Mouse (Mus musculus) kidney, postnatal 0 days (tissue): ENCODE data around the gene Dnajb5. TPM values are rescaled to one million over a fixed set of nuclear protein-coding genes. Genes with fewer than 3 reads are reported as not detected.

Source experiments
- ATAC-seq: fragments of 200-750 bp; cut with Nextera tagmentation; replicated peaks from 2 replicates; pipeline ENCODE4 v1.8.0; 2017; ENCODE audit warnings: low read depth, moderate number of reproducible peaks, moderate TSS enrichment, moderate library complexity; ENCODE audit not compliant: low FRiP score
- DNase-seq: peaks from one replicate; pipeline ENCODE4 v3.0.0-alpha.2; 2016; ENCODE audit warnings: low spot score
- H3K27ac ChIP-seq: fragments of 300-500 bp; sonication (generic); 2 replicates; pipeline ENCODE4 v1.5.1; 2014; ENCODE audit warnings: mild to moderate bottlenecking
- H3K27me3 ChIP-seq: fragments of 300-500 bp; sonication (generic); 2 replicates; pipeline ENCODE4 v1.6.1; 2014; ENCODE audit warnings: low read length, mixed read lengths; ENCODE audit not compliant: insufficient read depth
- H3K36me3 ChIP-seq: fragments of 300-500 bp; sonication (generic); 2 replicates; pipeline ENCODE4 v1.6.1; 2014; ENCODE audit warnings: low read length, mixed read lengths; ENCODE audit not compliant: insufficient read depth
- H3K4me1 ChIP-seq: fragments of 300-500 bp; sonication (generic); replicated peaks from 2 replicates; pipeline ENCODE4 v1.6.1; 2014; ENCODE audit warnings: antibody characterized with exemption, low read length, mixed read lengths; ENCODE audit not compliant: insufficient read depth
- H3K4me2 ChIP-seq: fragments of 300-500 bp; sonication (generic); 2 replicates; pipeline ENCODE4 v1.6.1; 2014; ENCODE audit warnings: mild to moderate bottlenecking, low read length, moderate library complexity, mixed read lengths
- H3K4me3 ChIP-seq: fragments of 300-500 bp; sonication (generic); replicated peaks from 2 replicates; pipeline ENCODE4 v1.5.1; 2014; ENCODE audit warnings: low read depth, low read length
- H3K9ac ChIP-seq: fragments of 300-500 bp; sonication (generic); 2 replicates; pipeline ENCODE4 v1.6.1; 2014; ENCODE audit warnings: low read depth, low read length
- H3K9me3 ChIP-seq: fragments of 300-500 bp; sonication (generic); replicated peaks from 2 replicates; pipeline ENCODE4 v1.6.1; 2016; ENCODE audit warnings: low read length, inconsistent platforms, mixed read lengths
- CTCF ChIP-seq: IDR thresholded peaks from 2 replicates; pipeline ENCODE4 v1.5.1; 2016; ENCODE audit warnings: antibody characterized with exemption, low read depth, mild to moderate bottlenecking, moderate library complexity
- WGBS: fragments of 180-500 bp; shearing (Covaris S2); extraction: QIAGEN DNeasy Blood & Tissue Kit; methylation state at CpG from one replicate; pipeline ENCODE4 v1.1.7; 2014; 5-methylcytosine and 5-hydroxymethylcytosine counted together
- polyA plus RNA-seq: library from polyadenylated mRNA; unstranded; fragments of >200 nt; fragmentation: Nextera tagmentation; extraction: Ambion mirVana; gene quantifications from 2 replicates; pipeline ENCODE4 v1.2.1, GENCODE M21; 2015

Gene Dnajb5
- polyA plus RNA-seq, 1 experiment from 2014 or later = 4.6 TPM

- Histone ChIP-seq H3K9me3 (no peaks in the 10 kb centered on the region), H3K4me2 (no peak overlapping the region), H3K4me3 (no peak overlapping the region), H3K9ac (no peak overlapping the region), H3K27ac (no peak overlapping the region), H3K27me3 (no peaks in the 10 kb centered on the region; the same call in 1 of the 2 replicates), H3K4me1 (peaks cover 7% of the 10 kb centered on the region; the same call in 1 of the 2 replicates), H3K36me3 (no peaks in the 10 kb centered on the region)
- WGBS = 87% methylated on average over 3 of the region's 3 CpGs
- TF ChIP-seq CTCF = no peak
- no peak for DNase-seq
- no peak for ATAC-seq
Observed at GRCm38 (mm10) chr4:42945445-42945844, 4.2 kb upstream of the Dnajb5 start.

GRCm38 (mm10) chr4:42945952-42946351, 3.7 kb upstream of the Dnajb5 start:
- ATAC-seq (no peak), DNase-seq (peak; percentile 81)
- Histone ChIP-seq H3K9me3 (no peaks in the 10 kb centered on the region), H3K9ac (no peak overlapping the region), H3K27ac (no peak overlapping the region), H3K27me3 (no peaks in the 10 kb centered on the region; the same call in 1 of the 2 replicates), H3K4me2 (no peak overlapping the region), H3K4me1 (peaks cover 10% of the 10 kb centered on the region; the same call in 1 of the 2 replicates), H3K36me3 (no peaks in the 10 kb centered on the region), H3K4me3 (no peak overlapping the region)
- 8% methylated on average over 5 of the region's 5 CpGs for WGBS
- peak; percentile 80 for TF ChIP-seq CTCF

- Histone ChIP-seq H3K27me3 (no peaks in the 10 kb centered on the region; the same call in 1 of the 2 replicates), H3K9me3 (no peaks in the 10 kb centered on the region), H3K27ac (no peak overlapping the region), H3K4me3 (no peak overlapping the region), H3K36me3 (no peaks in the 10 kb centered on the region), H3K4me1 (peaks cover 14% of the 10 kb centered on the region), H3K4me2 (no peak overlapping the region), H3K9ac (no peak overlapping the region)
- DNase-seq (no peak), ATAC-seq (no peak)
- no peak for TF ChIP-seq CTCF
- WGBS = 44% methylated on average over 10 of the region's 10 CpGs
Observed at GRCm38 (mm10) chr4:42946733-42947290, 2.8 kb upstream of the Dnajb5 start.

- no peak for TF ChIP-seq CTCF
- H3K27me3 ChIP-seq = no peaks in the 10 kb centered on the region; the same call in 1 of the 2 replicates
- DNase-seq (no peak), ATAC-seq (no peak)
- H3K4me1 ChIP-seq = peaks cover 14% of the 10 kb centered on the region
- 32% methylated on average over 13 of the region's 13 CpGs for WGBS
- H3K9me3 ChIP-seq = no peaks in the 10 kb centered on the region
- H3K36me3 ChIP-seq = no peaks in the 10 kb centered on the region
- H3K4me2 ChIP-seq = no peak overlapping the region
- H3K27ac ChIP-seq = no peak overlapping the region
- H3K9ac ChIP-seq = no peak overlapping the region
- H3K4me3 ChIP-seq = no peak overlapping the region
Observed at GRCm38 (mm10) chr4:42948527-42948926, 1.1 kb upstream of the Dnajb5 start.

- Histone ChIP-seq H3K27ac (no peak overlapping the region), H3K4me1 (peaks cover 14% of the 10 kb centered on the region), H3K9me3 (no peaks in the 10 kb centered on the region), H3K27me3 (no peaks in the 10 kb centered on the region; the same call in 1 of the 2 replicates), H3K4me2 (peak overlapping the region; percentile 88), H3K4me3 (peak overlapping the region; percentile 70), H3K9ac (no peak overlapping the region), H3K36me3 (no peaks in the 10 kb centered on the region)
- no peak for ATAC-seq
- no peak for DNase-seq
- 8% methylated on average over 14 of the region's 14 CpGs for WGBS
- TF ChIP-seq CTCF = no peak
Observed at GRCm38 (mm10) chr4:42949051-42949675, 451 bp upstream of the Dnajb5 start.

GRCm38 (mm10) chr4:42950065-42950558, 498 bp downstream of the Dnajb5 start:
- DNase-seq = peak; percentile 86
- TF ChIP-seq CTCF = no peak
- H3K9ac ChIP-seq = peak overlapping the region; percentile 72
- no peaks in the 10 kb centered on the region for H3K36me3 ChIP-seq
- no peaks in the 10 kb centered on the region for H3K9me3 ChIP-seq
- peak overlapping the region; percentile 70 for H3K4me3 ChIP-seq
- peak; percentile 71 for ATAC-seq
- H3K27me3 ChIP-seq = no peaks in the 10 kb centered on the region; the same call in 1 of the 2 replicates
- under 1% methylated on average over 25 of the region's 27 CpGs for WGBS
- peak overlapping the region; percentile 88 for H3K4me2 ChIP-seq
- H3K27ac ChIP-seq = peak overlapping the region; percentile 90
- H3K4me1 ChIP-seq = peaks cover 14% of the 10 kb centered on the region
